Mouse (Mus musculus) 3134 (cell line): Measurements from ENCODE around the gene Krt79.

ENCODE experiments used
- DNase-seq: peaks from one replicate; pipeline ENCODE4 v3.0.0-alpha.2; 2011; ENCODE audit warnings: low spot score; ENCODE audit not compliant: insufficient read length; ENCODE audit errors: extremely low read depth

The Krt79 gene

DNA sequence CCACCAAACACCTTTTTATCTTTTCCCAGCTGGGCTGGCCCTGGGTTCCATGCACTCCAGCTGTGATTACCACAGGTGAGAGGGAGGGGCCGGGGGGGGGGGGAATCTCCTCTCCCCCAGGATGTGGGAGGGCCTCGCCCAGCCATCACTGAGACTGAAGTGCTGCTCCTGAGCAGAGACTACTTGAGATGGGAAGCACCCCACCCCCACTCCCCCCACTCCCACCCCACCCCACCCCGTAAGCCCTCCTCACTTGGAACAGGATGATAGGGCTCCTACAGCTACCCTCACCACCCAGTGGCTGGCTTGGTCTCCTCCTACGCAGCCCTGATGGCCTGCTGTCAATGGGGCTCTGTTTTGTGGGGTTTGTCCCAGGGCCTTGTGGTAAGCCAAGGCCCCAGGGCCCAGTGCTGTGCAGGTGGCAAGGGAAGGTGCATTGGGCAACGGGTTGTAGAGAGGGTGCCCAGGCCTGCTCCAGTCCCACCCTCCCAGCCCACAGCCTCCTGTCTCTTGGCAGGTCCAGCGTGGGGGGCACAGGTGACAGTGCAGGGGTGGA is at the start of gene Krt79:
Gene Krt79 (minus strand): TSS at position 51 of the 556 bp plus-strand sequence.
- DNase-seq, result no peak

DNA sequence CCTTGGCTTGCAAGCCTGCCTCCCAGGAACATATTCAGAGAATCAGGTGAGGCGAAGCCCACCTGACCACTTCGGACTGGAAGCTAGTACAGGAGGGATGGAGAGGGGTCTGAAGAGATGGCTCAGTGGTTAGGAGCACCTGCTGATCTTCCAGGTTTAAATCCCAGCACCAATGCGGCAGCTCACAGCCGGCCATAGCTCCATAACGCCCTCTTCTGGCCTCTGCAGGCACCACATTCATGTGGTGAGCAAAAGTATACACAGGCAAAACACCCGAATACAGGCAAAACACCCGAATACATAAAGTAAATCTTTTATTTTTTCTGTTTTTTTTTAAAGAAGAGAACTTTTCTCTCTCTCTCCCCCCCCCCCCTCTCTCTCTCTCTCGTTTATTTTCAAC is 48.6 kb upstream of the Krt79 start:
- no peak for DNase-seq

DNA sequence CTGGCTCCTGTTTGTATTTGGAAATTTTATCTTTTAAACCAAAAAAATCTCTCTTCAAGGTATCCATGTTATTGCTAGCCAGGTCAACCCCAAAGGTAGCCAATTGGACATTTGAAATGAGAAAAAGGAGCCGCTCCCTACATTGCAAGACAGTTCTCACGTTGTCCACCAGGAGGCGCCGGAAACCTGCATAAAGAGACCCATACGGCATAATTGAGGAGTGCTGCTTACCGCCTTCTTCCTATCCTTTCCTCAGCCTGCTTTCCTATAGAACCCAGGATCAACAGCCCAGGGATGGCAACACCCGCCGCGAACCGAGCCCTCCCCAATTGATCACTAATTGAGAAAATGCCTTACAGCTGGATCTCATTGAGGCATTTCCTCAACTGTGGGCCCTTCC is 48.0 kb upstream of the Krt79 start:
- DNase-seq, result peak; percentile 64

DNA sequence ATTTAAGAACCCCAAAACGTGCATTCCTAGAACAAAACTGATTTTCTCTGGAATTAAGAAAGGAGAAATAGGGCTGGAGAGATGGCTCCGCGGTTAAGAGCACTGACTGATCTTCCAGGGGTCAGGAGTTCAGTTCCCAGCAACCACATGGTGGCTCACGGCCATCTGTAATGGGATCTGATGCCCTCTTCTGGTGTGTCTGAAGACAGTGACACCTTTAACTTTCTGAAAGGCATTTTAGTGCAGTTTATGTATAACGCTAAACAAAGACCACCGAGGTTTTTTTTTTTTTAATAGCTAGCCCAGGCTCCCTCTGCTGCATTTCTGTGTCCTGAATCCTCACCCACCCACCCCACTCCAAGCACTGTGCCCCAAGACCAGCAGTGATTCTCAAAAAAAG is 44.6 kb upstream of the Krt79 start:
- no peak for DNase-seq

DNA sequence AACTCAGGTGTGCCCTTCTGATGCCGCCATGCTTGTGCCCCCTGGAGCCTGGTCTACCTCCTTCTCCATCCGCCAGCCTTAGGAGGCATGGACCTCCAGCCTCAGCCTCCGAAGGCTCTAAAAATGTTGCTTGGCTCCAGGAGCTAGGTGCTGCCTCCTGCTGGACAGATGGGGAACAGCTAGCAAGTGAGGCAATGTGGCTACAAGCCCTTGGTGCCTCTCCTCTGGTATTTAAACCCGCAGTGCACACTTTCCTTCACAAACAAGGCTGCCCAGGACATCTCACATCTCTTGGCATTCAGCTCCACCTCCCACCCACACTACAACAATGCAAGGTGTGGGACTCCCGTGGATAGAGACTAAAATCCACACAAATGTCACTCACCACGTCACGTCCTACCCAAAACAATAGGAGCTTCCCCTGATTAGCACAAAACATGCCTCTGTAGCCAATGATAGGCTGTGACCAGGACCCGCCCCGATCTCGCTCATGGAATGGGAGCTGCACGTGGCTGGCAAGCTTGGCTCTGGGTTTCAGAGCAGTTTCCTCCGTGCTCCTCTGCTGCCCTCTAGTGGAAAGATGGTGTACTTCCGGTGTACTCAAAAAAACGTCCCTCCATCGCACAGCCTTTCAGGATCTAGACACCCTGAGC is 44.0 kb upstream of the Krt79 start:
- DNase-seq, result peak; percentile 87

DNA sequence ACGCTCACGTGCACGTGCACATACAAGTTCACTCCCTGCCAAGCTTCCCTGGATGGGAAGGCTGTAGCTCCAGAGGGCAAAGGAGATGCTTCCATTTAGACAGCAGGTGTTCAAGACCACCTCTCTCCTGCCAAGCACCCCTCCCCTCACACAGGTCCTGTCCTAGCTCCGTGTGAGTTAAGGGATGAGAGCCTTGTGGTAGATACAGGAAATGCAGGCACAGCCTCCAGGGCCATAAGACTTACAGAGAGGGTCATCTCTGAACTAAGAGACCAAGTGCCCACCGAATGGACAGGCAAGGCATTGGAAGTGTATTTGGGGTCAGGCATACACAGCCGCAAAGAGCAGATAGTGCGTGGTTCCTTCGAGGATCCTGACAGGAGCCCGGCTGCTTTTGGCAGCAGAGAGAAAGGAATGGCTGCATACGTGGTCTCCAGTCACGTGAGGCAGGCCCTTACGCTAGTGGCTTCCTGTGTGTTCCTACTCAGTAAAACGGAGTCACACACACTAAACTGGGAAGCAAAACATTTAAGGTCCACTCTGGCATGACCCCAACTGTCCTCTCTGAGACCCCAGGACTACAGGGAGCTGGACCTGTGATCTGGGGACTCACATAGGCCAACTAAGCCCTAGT is 43.3 kb upstream of the Krt79 start:
- no peak for DNase-seq

DNA sequence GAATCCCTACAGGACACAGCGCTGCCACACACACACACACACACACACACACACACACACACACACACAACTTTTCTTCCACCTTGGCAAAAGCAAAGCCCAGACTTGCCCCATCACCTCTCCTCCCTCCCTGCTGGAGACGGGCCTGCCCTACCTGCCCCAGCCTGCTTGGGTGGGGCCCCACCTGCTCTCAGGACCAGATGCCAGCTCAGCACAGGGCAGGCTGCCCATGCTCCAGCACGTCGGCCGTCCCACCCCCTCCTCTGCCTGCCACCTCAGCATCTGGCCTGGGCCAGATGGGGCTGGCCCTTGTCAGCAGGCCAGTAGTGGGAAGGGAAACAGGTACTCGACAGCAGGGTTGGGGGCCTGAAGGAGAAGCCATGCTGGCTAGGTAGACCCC is 40.7 kb upstream of the Krt79 start:
- DNase-seq, result peak; percentile 63

DNA sequence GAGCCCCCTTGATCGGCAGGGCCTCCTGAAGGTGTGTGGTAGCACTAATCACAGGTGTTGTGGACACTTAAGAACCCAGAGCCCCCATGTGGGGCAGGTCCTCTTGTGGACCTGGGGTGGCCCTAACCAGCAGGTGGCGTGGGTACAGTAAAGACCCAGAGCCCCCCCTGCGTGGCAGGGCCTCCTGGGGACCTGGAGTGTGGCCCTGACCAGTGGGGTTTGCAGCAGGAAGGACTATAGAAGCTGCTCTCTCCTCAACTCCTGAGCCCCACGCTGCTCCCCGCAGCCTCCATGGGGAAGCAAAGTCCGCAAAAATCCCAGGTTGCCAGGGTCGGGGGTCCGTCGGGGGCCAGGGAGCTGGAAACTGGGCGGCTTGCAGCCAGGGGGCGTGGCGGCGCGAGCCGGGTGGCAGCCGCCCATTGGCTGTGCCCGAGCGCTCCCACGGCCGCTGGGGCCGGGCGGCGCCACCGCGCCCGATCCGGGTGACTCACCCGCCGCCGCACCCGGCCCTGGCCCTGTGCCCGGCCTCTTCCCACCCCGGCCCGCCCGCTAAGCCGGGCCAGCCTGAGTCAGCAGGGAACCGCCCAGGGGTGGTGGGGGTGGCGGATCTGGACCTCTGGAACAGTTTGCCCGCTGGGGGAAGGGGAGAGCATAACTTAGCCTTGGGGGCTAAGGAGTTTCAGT is 37.1 kb upstream of the Krt79 start:
- peak; percentile 91 for DNase-seq

DNA sequence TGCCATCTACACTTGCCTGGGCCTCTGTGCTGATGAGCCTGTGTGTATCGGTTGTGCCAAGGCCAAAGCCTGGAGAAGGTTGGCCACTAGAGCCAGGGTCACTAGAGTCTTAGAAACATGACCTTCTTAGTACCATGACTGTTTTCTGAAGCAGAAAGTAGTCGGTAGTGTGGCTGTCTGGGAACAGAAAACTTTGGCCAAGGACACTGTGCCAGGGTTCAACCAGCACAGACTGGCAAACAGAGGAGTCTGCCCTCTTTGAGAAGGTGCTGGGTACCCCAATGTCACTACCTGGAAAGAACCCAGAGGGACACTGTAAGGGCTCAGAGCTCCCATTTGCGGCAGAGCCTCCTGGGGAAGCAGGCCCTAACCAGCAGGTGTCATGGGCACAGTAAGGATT is 36.5 kb upstream of the Krt79 start:
- no peak for DNase-seq

DNA sequence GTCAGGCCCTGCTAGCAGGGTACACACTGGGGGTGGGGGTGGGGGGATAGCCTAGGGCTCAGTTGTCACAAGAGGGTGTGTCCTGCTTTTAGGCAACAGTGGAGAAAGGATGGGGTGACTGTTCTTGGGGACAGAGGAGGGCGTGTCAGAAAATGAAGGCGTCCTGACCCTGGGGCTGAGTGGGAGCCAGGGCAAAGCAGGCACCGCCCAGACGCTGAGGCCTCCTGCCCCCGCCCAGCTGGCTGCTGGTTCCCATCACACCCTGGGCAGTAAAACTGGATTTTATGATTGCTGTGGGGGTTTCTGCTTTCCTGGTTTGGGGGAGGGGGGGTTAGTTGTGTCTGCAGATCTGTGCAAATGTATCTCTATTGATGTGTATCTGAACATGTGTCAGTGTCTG is 35.9 kb upstream of the Krt79 start:
- peak; percentile 77 for DNase-seq

DNA sequence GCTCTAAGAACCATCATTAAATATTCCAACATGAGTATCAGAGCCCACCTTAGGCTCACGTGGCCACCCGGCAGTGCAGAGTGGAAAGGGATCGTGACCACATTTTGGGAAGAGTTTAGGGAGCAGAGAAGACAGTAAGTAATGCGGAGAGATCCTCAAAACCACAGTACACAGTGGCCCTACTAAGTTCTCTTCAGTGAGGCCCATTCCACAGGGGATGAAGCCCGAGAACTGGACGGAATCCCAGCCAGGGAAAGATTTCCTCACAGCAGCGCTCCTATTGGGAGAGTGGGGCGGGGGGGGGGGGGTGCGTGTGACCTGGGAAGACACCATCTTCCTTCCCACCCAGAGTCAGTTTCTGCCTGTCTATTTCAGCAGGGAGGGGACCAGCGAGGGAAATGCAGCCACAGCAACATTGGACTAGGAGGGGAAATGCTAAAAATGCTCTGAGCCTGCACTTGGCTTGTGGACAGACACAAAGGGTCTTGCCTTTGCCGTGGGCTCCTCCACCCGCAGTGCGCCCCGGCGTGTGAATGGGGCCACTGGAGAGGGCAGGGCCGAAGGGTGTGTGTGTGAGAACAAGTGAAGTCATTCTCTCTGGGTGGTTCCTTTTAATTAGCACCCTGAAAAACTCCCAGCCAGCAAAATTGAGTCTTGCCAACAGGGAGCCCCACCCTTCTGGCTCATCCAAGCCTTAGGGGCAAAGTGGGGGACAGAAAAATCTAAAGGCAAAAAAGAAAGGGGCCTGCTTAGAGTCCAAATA is 34.1 kb upstream of the Krt79 start:
- no peak for DNase-seq

DNA sequence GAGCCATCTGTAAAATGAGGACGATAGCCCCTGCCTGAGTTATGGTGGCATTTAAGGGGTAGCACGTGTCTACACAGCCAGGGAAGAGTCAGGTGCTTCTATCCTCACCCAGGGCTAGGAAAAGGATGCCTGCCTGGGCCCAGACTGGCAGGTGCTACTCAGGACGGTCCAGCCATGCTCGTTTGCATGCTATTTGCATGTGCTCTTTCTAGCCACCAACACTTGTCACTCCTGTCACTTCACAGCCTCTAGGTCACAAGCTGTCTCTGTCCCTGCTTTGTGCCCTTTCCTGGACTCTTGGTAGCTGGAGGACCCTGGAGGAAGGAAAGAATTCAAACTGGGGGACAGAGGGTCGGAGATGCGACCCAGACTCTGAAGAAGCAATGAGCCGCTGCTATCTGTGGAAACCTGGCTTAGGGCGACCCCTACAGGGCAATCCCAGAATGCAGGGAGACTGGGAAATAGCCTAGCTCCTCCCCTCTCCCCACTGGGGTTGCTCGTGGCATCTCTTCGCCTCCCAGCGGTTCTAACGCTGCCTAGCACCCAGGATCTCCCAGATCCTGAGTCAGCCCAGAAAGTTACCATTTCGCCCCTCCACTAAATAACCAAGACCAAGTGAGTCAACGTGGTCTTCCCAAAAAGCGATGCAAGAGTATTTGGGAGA is 33.4 kb upstream of the Krt79 start:
- peak; percentile 76 for DNase-seq

DNA sequence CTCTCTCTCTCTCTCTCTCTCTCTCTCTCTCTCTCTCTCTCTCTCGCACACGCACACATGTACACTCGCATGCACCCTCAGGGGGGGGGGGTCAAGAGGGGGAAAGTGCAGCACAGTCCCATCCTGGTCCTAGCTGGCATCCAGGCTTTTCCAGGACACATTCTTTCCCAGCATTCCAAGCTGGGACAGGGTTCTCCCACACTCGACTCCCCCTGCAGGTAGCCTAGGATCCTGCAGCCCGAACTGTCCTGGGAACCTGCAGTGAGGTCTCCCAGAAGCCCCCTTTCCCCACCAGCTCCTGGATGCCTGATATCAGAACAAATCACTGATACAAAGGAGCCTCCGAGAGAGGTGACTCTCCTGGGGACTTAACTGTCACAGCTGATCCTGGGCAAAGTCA is 30.4 kb upstream of the Krt79 start:
- DNase-seq, result no peak

DNA sequence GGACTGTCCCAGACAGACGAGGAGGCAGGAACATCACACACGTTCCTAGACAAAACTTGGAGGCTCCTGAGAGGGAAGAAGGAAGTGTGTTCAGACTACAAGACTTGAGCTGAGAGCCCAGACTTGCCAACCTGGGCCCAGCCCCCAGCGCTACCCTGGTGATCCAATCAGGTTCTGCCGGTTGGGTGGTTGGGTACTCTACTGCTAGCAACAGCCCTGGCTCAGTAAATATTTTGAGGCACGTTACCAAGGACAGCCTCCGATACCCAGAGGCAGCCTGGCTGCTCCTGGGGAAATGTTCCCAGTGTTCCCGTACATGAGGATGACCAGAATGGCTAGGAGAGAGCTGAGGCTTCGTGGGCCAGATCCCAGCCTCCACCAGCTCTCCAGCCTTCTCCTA is 26.7 kb upstream of the Krt79 start:
- DNase-seq, result no peak

DNA sequence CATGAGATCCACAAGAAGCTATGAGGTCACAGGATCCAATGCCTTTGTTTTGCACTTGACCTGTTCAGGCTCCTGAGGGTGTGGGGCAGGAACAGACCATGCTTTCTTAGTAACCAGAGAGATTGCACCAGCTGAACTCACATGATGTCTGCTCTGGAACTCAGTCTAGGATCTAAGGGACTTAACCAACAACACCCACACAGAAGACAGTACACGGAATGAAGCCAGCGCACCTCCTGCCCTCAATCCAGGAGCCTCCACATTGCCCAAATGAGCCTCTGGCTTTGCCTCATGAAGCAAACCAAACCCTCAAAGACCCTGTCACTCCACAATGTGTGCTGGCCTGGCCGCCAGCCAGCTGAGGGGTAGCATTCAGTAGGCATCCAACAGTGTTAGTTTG is 18.8 kb upstream of the Krt79 start:
- DNase-seq, result no peak

DNA sequence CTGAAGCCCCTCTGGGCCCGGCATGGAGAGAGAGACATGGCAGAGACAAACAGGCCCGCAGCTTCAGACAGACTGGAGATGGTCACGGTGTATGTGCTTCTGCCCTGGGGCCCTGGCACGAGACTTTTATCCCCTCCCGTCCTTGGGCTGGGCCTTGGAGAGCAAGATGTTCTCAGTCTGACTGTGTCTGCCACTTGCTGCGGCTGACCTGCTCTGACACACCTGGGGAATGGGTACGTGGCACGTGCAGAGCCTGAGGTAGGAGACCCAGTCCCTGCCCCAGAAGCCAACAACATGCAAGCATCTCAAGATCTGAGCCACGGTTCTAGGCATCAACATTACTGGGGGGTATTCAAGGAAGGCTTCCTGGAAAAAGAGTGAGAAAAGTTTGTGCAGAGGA is 14.1 kb upstream of the Krt79 start, which contains the start of gene Krt78:
Gene Krt78 (minus strand): TSS at position 101 of the 400 bp plus-strand sequence.
- DNase-seq, result no peak

DNA sequence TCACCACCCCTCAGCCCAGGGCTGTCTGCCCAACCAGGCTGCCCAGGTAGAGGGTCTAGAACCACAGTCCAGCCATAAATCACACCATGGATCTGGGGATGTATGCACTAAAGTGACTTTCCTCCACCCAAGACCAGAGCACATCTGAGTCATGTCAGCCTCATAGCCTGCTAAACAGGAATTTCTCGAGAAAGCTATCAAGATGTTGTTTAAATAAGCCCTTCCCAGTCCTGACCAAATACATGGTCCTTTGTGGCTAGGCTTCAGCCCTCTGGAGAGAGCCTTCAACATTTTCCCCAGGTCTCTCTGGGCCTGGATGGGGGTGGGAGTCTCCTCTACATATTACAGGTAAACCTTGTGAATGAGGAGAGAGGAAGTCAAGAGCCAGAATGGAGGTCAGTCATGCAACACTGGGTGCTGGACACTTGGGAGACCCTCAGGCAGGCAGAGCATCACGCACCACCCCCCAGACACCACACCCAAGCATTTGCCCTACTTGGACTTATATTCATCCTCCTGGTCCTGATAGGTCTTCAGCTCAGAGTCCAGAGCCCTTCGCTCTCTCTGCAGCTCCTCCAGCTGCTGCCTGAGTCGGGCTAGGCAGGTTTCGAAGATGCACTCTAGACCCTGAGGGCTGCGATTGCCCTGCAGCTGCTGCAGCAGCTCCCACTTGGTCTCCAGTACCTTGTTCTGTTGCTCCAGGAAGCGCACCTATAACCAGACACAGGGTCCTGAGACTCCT is 12.8 kb upstream of the Krt79 start:
- no peak for DNase-seq

DNA sequence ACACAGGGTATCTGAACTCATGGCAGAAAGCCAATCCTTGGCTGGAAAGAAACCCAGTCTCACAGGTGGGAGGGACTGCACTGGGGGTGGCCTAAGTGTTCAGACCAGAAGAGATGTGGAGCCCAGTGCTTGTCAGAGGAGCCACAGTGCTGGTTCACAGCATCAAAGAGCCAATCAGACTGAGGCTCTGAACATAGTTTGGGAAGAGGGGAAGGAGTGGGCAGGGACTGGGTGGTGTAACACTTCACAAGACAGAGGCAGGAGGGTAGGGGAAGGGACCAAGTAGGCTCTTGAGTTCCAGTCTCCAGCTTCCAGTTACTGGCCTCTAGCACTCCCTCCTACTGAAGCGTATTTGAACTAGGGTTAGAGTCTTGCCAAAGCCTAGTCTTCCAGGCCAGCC is 5.3 kb upstream of the Krt79 start:
- no peak for DNase-seq

DNA sequence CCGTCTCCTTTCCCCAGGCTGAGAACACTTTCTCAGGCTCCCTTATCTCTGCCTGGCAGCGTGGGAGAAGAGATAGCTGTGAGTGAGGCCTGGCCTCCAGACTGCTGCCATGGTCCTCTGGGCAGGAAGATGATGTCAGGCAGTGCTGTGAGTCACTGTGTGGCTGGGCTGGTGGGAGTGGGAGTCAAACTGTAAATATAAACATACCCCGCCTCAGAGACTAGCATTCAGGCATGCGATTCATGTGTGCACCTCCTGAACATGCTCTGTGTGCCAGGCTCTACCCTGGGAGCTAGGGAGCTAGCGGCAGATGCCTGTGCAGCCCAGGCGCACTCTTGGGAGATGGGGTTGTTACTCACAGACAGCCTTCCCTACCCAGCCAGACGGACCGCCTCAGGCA is 1.8 kb upstream of the Krt79 start:
- no peak for DNase-seq
